Mouse (Mus musculus): ENCODE measurements at regions not wholly inside any gene's neighbourhood (a gene's known extent, or its start where the extent isn't known, plus 50 kb on each side); places are given as distances from the start of the nearest gene placed in this dataset.
A peak's percentile ranks its signal among the peaks of the same experiment; 100 is the strongest.

DNA sequence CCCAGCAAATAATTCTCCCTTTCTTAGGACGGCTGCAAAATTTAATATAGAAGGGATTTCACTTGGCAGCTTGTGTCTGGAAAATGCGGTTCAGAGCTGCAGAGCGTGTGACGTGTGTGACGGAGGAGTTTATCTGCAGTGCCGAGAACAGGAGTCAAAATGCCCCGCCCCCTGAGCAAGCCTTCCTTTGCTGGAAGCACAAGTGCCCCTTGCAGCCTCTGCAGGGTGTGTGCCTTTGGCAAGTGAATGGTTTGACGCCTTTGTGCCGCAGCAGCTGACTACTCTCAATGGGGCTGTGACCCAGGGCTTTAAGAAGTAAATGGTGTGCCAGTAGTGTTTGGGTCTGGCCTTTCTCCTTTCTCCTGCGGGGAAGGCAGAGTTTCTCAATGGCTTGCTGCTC, 185.0 kb downstream of the Med10 start:
- Histone ChIP-seq H3K9ac (ENCODE audit: low read depth, poor library complexity, severe bottlenecking) (no peak overlapping the region), H3K9me3 (replicated peaks; ENCODE audit: control insufficient read depth, insufficient read depth, low read length, poor library complexity, severe bottlenecking) (no peaks in the 10 kb centered on the region), H3K27ac (ENCODE audit: insufficient read depth, low read length) (no peak overlapping the region), H3K27me3 (ENCODE audit: control insufficient read depth, insufficient read depth, low read length, poor library complexity, severe bottlenecking) (no peaks in the 10 kb centered on the region), H3K36me3 (ENCODE audit: control insufficient read depth, insufficient read depth, low read length, poor library complexity, severe bottlenecking) (no peaks in the 10 kb centered on the region), H3K4me3 (ENCODE audit: low read depth, low read length) (no peak overlapping the region), H3K4me1 (ENCODE audit: control insufficient read depth, insufficient read depth, low read length) (no peaks in the 10 kb centered on the region)
- TF ChIP-seq CTCF (IDR thresholded peaks at IDR 0.05; ENCODE audit: low read depth, low read length) (no peak), POLR2A (IDR thresholded peaks at IDR 0.05; ENCODE audit: insufficient read depth, low read length) (no peak), EP300 (IDR thresholded peaks at IDR 0.05; ENCODE audit: insufficient read depth, low read depth, low read length) (no peak)

GRCm38 (mm10) chr13:69988319-69988718, 186.1 kb downstream of the Med10 start:
- TF ChIP-seq POLR2A (IDR thresholded peaks at IDR 0.05; ENCODE audit: insufficient read depth, low read length), result no peak
- no peak for TF ChIP-seq EP300 (IDR thresholded peaks at IDR 0.05; ENCODE audit: insufficient read depth, low read depth, low read length)
- no peak for TF ChIP-seq CTCF (IDR thresholded peaks at IDR 0.05; ENCODE audit: low read depth, low read length)
- no peaks in the 10 kb centered on the region for H3K36me3 ChIP-seq (ENCODE audit: control insufficient read depth, insufficient read depth, low read length, poor library complexity, severe bottlenecking)
- H3K9ac ChIP-seq (ENCODE audit: low read depth, poor library complexity, severe bottlenecking), result no peak overlapping the region
- H3K4me3 ChIP-seq (ENCODE audit: low read depth, low read length), result no peak overlapping the region
- H3K4me1 ChIP-seq (ENCODE audit: control insufficient read depth, insufficient read depth, low read length), result no peaks in the 10 kb centered on the region
- H3K27me3 ChIP-seq (ENCODE audit: control insufficient read depth, insufficient read depth, low read length, poor library complexity, severe bottlenecking), result no peaks in the 10 kb centered on the region
- H3K9me3 ChIP-seq (replicated peaks; ENCODE audit: control insufficient read depth, insufficient read depth, low read length, poor library complexity, severe bottlenecking), result no peaks in the 10 kb centered on the region
- no peak overlapping the region for H3K27ac ChIP-seq (ENCODE audit: insufficient read depth, low read length)

GRCm38 (mm10) chr13:69991253-69991891, 189.2 kb downstream of the Med10 start:
- H3K27me3 ChIP-seq (ENCODE audit: control insufficient read depth, insufficient read depth, low read length, poor library complexity, severe bottlenecking), result no peaks in the 10 kb centered on the region
- TF ChIP-seq CTCF (IDR thresholded peaks at IDR 0.05; ENCODE audit: low read depth, low read length) (peak; percentile 78), POLR2A (IDR thresholded peaks at IDR 0.05; ENCODE audit: insufficient read depth, low read length) (no peak)
- H3K4me1 ChIP-seq (ENCODE audit: control insufficient read depth, insufficient read depth, low read length), result no peaks in the 10 kb centered on the region
- H3K9ac ChIP-seq (ENCODE audit: low read depth, poor library complexity, severe bottlenecking), result no peak overlapping the region
- H3K9me3 ChIP-seq (replicated peaks; ENCODE audit: control insufficient read depth, insufficient read depth, low read length, poor library complexity, severe bottlenecking), result 0 out of 2 replicates have a peak, but pooled peaks cover 2% of the 10 kb centered on the region
- no peak overlapping the region for H3K4me3 ChIP-seq (ENCODE audit: low read depth, low read length)
- no peak overlapping the region for H3K27ac ChIP-seq (ENCODE audit: insufficient read depth, low read length)
- no peaks in the 10 kb centered on the region for H3K36me3 ChIP-seq (ENCODE audit: control insufficient read depth, insufficient read depth, low read length, poor library complexity, severe bottlenecking)

DNA sequence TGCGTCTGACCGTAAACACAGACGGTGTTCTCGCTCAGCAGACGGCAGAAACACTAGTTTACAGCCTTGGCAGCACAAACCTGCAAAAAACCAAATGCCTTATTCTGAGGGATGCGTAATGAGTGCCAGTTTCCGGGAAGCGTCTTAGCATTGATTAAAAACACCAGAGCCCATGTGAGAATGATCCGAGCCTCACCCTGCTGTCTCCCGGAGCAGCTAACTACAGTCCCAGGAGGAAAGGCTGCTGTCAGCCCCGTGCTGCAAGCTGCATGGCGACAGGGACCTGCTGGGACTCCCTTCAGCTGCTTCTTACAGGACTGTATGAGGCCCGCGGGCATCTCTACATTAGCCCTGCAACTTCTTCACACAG, 189.7 kb downstream of the Med10 start:
- Histone ChIP-seq H3K4me3 (ENCODE audit: low read depth, low read length) (no peak overlapping the region), H3K36me3 (ENCODE audit: control insufficient read depth, insufficient read depth, low read length, poor library complexity, severe bottlenecking) (no peaks in the 10 kb centered on the region), H3K9ac (ENCODE audit: low read depth, poor library complexity, severe bottlenecking) (no peak overlapping the region), H3K27me3 (ENCODE audit: control insufficient read depth, insufficient read depth, low read length, poor library complexity, severe bottlenecking) (no peaks in the 10 kb centered on the region), H3K4me1 (ENCODE audit: control insufficient read depth, insufficient read depth, low read length) (no peaks in the 10 kb centered on the region), H3K9me3 (replicated peaks; ENCODE audit: control insufficient read depth, insufficient read depth, low read length, poor library complexity, severe bottlenecking) (0 out of 2 replicates have a peak, but pooled peaks cover 2% of the 10 kb centered on the region), H3K27ac (ENCODE audit: insufficient read depth, low read length) (no peak overlapping the region)
- TF ChIP-seq POLR2A (IDR thresholded peaks at IDR 0.05; ENCODE audit: insufficient read depth, low read length), result no peak
- no peak for TF ChIP-seq CTCF (IDR thresholded peaks at IDR 0.05; ENCODE audit: low read depth, low read length)
- TF ChIP-seq EP300 (IDR thresholded peaks at IDR 0.05; ENCODE audit: insufficient read depth, low read depth, low read length), result no peak

DNA sequence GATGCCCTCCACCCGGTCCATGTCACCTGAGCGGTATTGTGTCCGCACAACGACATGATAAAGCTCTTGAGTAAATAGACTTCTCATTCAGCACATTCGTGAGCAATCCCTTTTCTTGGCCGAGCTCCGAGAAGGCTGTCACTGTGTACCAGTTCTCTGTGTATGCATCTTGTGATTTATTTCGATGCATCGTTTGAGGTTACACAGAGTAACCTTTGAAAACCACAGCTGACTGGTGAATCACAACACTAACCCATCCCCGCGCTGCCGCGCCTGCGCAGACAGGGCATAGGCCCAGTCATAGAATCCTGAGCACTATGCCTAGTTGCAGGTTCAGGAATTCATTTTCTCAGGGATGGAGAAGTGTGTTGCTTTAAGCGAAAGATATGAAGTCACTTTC, 201.4 kb downstream of the Med10 start:
- Histone ChIP-seq H3K27ac (ENCODE audit: insufficient read depth, low read length) (no peak overlapping the region), H3K4me3 (ENCODE audit: low read depth, low read length) (no peak overlapping the region), H3K9me3 (replicated peaks; ENCODE audit: control insufficient read depth, insufficient read depth, low read length, poor library complexity, severe bottlenecking) (peaks cover 7% of the 10 kb centered on the region; the same call in 1 of the 2 replicates), H3K27me3 (ENCODE audit: control insufficient read depth, insufficient read depth, low read length, poor library complexity, severe bottlenecking) (no peaks in the 10 kb centered on the region), H3K36me3 (ENCODE audit: control insufficient read depth, insufficient read depth, low read length, poor library complexity, severe bottlenecking) (no peaks in the 10 kb centered on the region), H3K4me1 (ENCODE audit: control insufficient read depth, insufficient read depth, low read length) (no peaks in the 10 kb centered on the region), H3K9ac (ENCODE audit: low read depth, poor library complexity, severe bottlenecking) (no peak overlapping the region)
- TF ChIP-seq EP300 (IDR thresholded peaks at IDR 0.05; ENCODE audit: insufficient read depth, low read depth, low read length), result no peak
- TF ChIP-seq CTCF (IDR thresholded peaks at IDR 0.05; ENCODE audit: low read depth, low read length), result no peak
- TF ChIP-seq POLR2A (IDR thresholded peaks at IDR 0.05; ENCODE audit: insufficient read depth, low read length), result no peak

GRCm38 (mm10) chr13:70012123-70012522, 209.9 kb downstream of the Med10 start:
- Histone ChIP-seq H3K9ac (ENCODE audit: low read depth, poor library complexity, severe bottlenecking) (no peak overlapping the region), H3K27ac (ENCODE audit: insufficient read depth, low read length) (no peak overlapping the region), H3K9me3 (replicated peaks; ENCODE audit: control insufficient read depth, insufficient read depth, low read length, poor library complexity, severe bottlenecking) (no peaks in the 10 kb centered on the region), H3K4me1 (ENCODE audit: control insufficient read depth, insufficient read depth, low read length) (no peaks in the 10 kb centered on the region), H3K36me3 (ENCODE audit: control insufficient read depth, insufficient read depth, low read length, poor library complexity, severe bottlenecking) (no peaks in the 10 kb centered on the region), H3K27me3 (ENCODE audit: control insufficient read depth, insufficient read depth, low read length, poor library complexity, severe bottlenecking) (no peaks in the 10 kb centered on the region), H3K4me3 (ENCODE audit: low read depth, low read length) (no peak overlapping the region)
- TF ChIP-seq CTCF (IDR thresholded peaks at IDR 0.05; ENCODE audit: low read depth, low read length) (no peak), EP300 (IDR thresholded peaks at IDR 0.05; ENCODE audit: insufficient read depth, low read depth, low read length) (no peak), POLR2A (IDR thresholded peaks at IDR 0.05; ENCODE audit: insufficient read depth, low read length) (no peak)

Data from ES-Bruce4 (cell line).